In the genomic region with DNA sequence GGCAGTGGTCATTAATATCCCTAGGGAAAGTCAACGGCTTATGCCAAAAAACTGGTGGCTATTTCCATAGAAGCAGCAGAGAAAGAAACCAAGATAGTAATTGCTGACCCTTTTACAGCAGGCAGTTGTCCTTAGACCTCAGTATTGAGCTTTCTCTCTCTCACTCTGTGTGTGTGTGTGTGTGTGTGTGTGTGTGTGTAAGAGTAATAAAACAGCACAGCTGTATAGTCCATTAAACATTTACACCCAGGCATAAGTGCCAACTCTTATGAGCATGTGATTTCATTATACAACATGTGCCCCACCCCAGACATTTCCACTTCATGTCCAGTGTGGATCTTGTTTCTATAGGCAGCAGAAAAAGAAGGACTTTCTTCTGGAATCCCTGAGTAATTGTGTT, we compare ENCODE assay signal across 14 mouse cellular contexts.
DNase-seq lines count a peak whose midpoint lies in the region; ATAC-seq and TF ChIP-seq lines count a peak whose summit lies in the region.
"Had no signal": no experiment of that assay in that cellular context is flagged by ENCODE, and none has a peak within 500 bp of the region (broad histone marks: within the 10 kb centered on the region; RNA-seq: fewer than 3 reads in every experiment).

No protein-coding gene starts in this region.

- H3K27ac ChIP-seq in kidney, postnatal 0 days = no peak overlapping the region
- H3K27ac ChIP-seq in intestine, embryonic 15.5 days = no peak overlapping the region
- H3K27ac ChIP-seq in midbrain, postnatal 0 days (ENCODE audit: low read depth, low read length) = no peak overlapping the region
- H3K27ac ChIP-seq: hindbrain, embryonic 10.5 days; liver, embryonic 15.5 days had no signal

- H3K9ac ChIP-seq in kidney, postnatal 0 days (ENCODE audit: low read depth, low read length) = no peak overlapping the region
- H3K9ac ChIP-seq in intestine, embryonic 15.5 days = no peak overlapping the region
- no peak overlapping the region for H3K9ac ChIP-seq in midbrain, postnatal 0 days (replicated peaks; ENCODE audit: low read length, poor library complexity, severe bottlenecking)
- H3K9ac ChIP-seq: liver, embryonic 15.5 days had no signal

- no peaks in the 10 kb centered on the region for H3K27me3 ChIP-seq in kidney, postnatal 0 days (ENCODE audit: insufficient read depth, low read length)
- no peaks in the 10 kb centered on the region for H3K27me3 ChIP-seq in intestine, embryonic 15.5 days (replicated peaks)
- H3K27me3 ChIP-seq in midbrain, postnatal 0 days (ENCODE audit: insufficient read depth, low read length) = no peaks in the 10 kb centered on the region
- H3K27me3 ChIP-seq: liver, embryonic 15.5 days had no signal

- H3K9me3 ChIP-seq in kidney, postnatal 0 days (replicated peaks; ENCODE audit: low read length) = no peaks in the 10 kb centered on the region
- H3K9me3 ChIP-seq in intestine, embryonic 15.5 days = no peaks in the 10 kb centered on the region
- H3K9me3 ChIP-seq in midbrain, postnatal 0 days (ENCODE audit: low read length) = no peaks in the 10 kb centered on the region
- H3K9me3 ChIP-seq: hindbrain, embryonic 10.5 days; liver, embryonic 15.5 days had no signal

- 12% methylated on average over 1 of the region's 1 CpGs for WGBS in kidney, postnatal 0 days
- WGBS in intestine, embryonic 15.5 days = 11% methylated on average over 1 of the region's 1 CpGs
- 4% methylated on average over 1 of the region's 1 CpGs for WGBS in midbrain, postnatal 0 days

- peak; percentile 90 for DNase-seq in heart, adult 11 months
- DNase-seq in heart, postnatal 25 days (ENCODE audit: low spot score) = no peak
- peak; percentile 37 for DNase-seq in kidney, postnatal 0 days (ENCODE audit: low spot score)
- no peak for DNase-seq in kidney, adult 11 months
- DNase-seq in midbrain, postnatal 0 days (ENCODE audit: low spot score) = peak; percentile 33
- DNase-seq in urinary bladder, postnatal 36 days (ENCODE audit: low spot score in 2 of 2) = no peak
- DNase-seq in cerebellum, postnatal 14 days = no peak
- DNase-seq: adrenal gland, postnatal 10 days; gastrocnemius, postnatal 25 days; lung, postnatal 4 days had no signal

- ATAC-seq in kidney, postnatal 0 days (replicated peaks; ENCODE audit: low FRiP score, low read depth) = no peak
- ATAC-seq in intestine, embryonic 15.5 days = peak; percentile 94
- no peak for ATAC-seq in midbrain, postnatal 0 days (ENCODE audit: low FRiP score)
- ATAC-seq: forebrain, embryonic 14.5 days had no signal

- no peak overlapping the region for H3K4me2 ChIP-seq in kidney, postnatal 0 days (ENCODE audit: low read length)
- H3K4me2 ChIP-seq in intestine, embryonic 15.5 days (replicated peaks) = no peak overlapping the region
- H3K4me2 ChIP-seq in midbrain, postnatal 0 days (ENCODE audit: low read depth, low read length, poor library complexity, severe bottlenecking) = no peak overlapping the region
- H3K4me2 ChIP-seq: liver, embryonic 15.5 days had no signal

- H3K4me1 ChIP-seq in kidney, postnatal 0 days (replicated peaks; ENCODE audit: insufficient read depth, low read length) = no peaks in the 10 kb centered on the region
- no peaks in the 10 kb centered on the region for H3K4me1 ChIP-seq in intestine, embryonic 15.5 days (replicated peaks)
- H3K4me1 ChIP-seq in midbrain, postnatal 0 days (ENCODE audit: insufficient read depth, low read length) = no peaks in the 10 kb centered on the region
- H3K4me1 ChIP-seq: hindbrain, embryonic 10.5 days; liver, embryonic 15.5 days had no signal

- TF ChIP-seq CTCF in kidney, postnatal 0 days (IDR thresholded peaks at IDR 0.05; ENCODE audit: low read depth) = no peak
- no peak for TF ChIP-seq CTCF in midbrain, postnatal 0 days (IDR thresholded peaks at IDR 0.05)

- H3K4me3 ChIP-seq in kidney, postnatal 0 days (replicated peaks; ENCODE audit: low read depth, low read length) = no peak overlapping the region
- no peak overlapping the region for H3K4me3 ChIP-seq in intestine, embryonic 15.5 days (replicated peaks)
- no peak overlapping the region for H3K4me3 ChIP-seq in midbrain, postnatal 0 days (ENCODE audit: low read depth, low read length)
- H3K4me3 ChIP-seq: hindbrain, embryonic 10.5 days; liver, embryonic 15.5 days had no signal

- intact Hi-C loops in heart, postnatal 25 days (cut with DNase I) = no loop called here

- no peaks in the 10 kb centered on the region for H3K36me3 ChIP-seq in kidney, postnatal 0 days (ENCODE audit: insufficient read depth, low read length)
- H3K36me3 ChIP-seq in intestine, embryonic 15.5 days = no peaks in the 10 kb centered on the region
- H3K36me3 ChIP-seq in midbrain, postnatal 0 days (ENCODE audit: insufficient read depth, low read length) = no peaks in the 10 kb centered on the region
- H3K36me3 ChIP-seq: hindbrain, embryonic 10.5 days; liver, embryonic 15.5 days had no signal

Comparison
In these comparisons a context has a peak if more than half of its experiments do, and no peak if none do; other contexts are left out.
1. DNase-seq: peak in heart, adult 11 months (single experiment), kidney, postnatal 0 days (single experiment) and midbrain, postnatal 0 days (single experiment); none in heart, postnatal 25 days (single experiment), kidney, adult 11 months (single experiment), urinary bladder, postnatal 36 days (0 of 2) and cerebellum, postnatal 14 days (0 of 2).